ENCODE assay signal across 21 mouse cellular contexts in the genomic region with DNA sequence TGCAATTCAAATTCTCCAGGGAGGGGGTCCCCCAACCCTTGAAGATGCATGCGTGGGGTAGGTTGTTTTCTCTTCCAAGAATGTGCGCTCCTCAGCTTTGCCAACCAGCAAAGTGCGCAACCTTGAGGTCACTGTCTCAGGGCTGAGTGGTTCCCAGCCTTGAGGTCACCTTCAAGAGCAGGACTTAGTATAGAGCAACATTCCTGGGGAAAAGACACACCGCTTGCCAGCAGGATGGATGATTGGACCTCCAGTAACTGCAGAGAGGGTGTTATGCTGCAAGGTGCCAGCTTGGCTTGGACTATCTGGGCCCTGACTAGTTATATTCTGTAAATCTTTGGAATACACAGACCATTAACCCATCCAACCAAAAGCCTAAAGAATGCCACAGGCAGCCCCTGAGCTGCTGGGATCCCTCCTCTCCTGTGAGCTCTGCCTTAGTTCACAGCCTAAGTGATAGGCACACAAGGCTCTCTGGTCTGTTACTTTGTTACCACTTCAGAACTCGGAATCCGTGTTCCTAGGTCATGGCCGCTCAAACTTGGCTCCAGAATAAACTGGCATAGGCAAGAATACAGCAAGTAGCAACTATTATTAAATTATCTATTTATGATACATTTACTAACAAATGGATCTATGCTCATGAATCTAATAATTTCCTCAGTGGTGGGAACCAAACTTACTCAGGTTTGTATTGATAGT.
DNase-seq lines count a peak whose midpoint lies in the region; ATAC-seq and TF ChIP-seq lines count a peak whose summit lies in the region.
"Had no signal": no experiment of that assay in that cellular context is flagged by ENCODE, and none has a peak within 500 bp of the region (broad histone marks: within the 10 kb centered on the region; RNA-seq: fewer than 3 reads in every experiment).

No protein-coding gene starts in this region.

- H3K9me3 ChIP-seq in liver, embryonic 11.5 days (ENCODE audit: control insufficient read depth, low read length), result no peaks in the 10 kb centered on the region
- H3K9me3 ChIP-seq in liver, embryonic 12.5 days (replicated peaks), result no peaks in the 10 kb centered on the region
- H3K9me3 ChIP-seq in midbrain, embryonic 13.5 days, result no peaks in the 10 kb centered on the region
- no peaks in the 10 kb centered on the region for H3K9me3 ChIP-seq in midbrain, embryonic 15.5 days
- H3K9me3 ChIP-seq: embryonic facial prominence, embryonic 10.5 days; hindbrain, embryonic 13.5 days; liver, embryonic 13.5 days; neural tube, embryonic 13.5 days; stomach, embryonic 15.5 days had no signal

- no peak for DNase-seq in cerebellum, adult 2 months
- peak; percentile 18 for DNase-seq in liver, embryonic 11.5 days (ENCODE audit: low spot score)
- DNase-seq in kidney, adult 9 months, result peak; percentile 63
- DNase-seq in kidney, postnatal 25 days, result peak; percentile 41 to 74
- DNase-seq: cerebellum, adult 8-10 months; left cerebral cortex, postnatal 4 days; liver, embryonic 13.5 days; lung, embryonic 14.5 days; right cerebral cortex, postnatal 25 days had no signal

- H3K36me3 ChIP-seq in liver, embryonic 11.5 days (ENCODE audit: control insufficient read depth, insufficient read depth, low read length), result no peaks in the 10 kb centered on the region
- H3K36me3 ChIP-seq in liver, embryonic 12.5 days, result 0 out of 2 replicates have a peak, but pooled peaks cover 6% of the 10 kb centered on the region
- H3K36me3 ChIP-seq in midbrain, embryonic 13.5 days, result 0 out of 2 replicates have a peak, but pooled peaks cover 4% of the 10 kb centered on the region
- no peaks in the 10 kb centered on the region for H3K36me3 ChIP-seq in midbrain, embryonic 15.5 days (replicated peaks)
- H3K36me3 ChIP-seq: hindbrain, embryonic 13.5 days; liver, embryonic 13.5 days; stomach, embryonic 15.5 days had no signal

- peak overlapping the region; percentile 12; the same call in 1 of the 2 replicates for H3K27ac ChIP-seq in cerebellum, adult 2 months (ENCODE audit: insufficient read depth, low read length)
- no peak overlapping the region for H3K27ac ChIP-seq in liver, embryonic 11.5 days (ENCODE audit: low read depth, low read length)
- no peak overlapping the region for H3K27ac ChIP-seq in liver, embryonic 12.5 days
- no peak overlapping the region for H3K27ac ChIP-seq in midbrain, embryonic 13.5 days
- no peak overlapping the region for H3K27ac ChIP-seq in midbrain, embryonic 15.5 days
- H3K27ac ChIP-seq: embryonic facial prominence, embryonic 10.5 days; hindbrain, embryonic 13.5 days; liver, embryonic 13.5 days; macrophage; neural tube, embryonic 13.5 days; stomach, embryonic 15.5 days had no signal

- no peak overlapping the region for H3K4me2 ChIP-seq in liver, embryonic 11.5 days
- H3K4me2 ChIP-seq in liver, embryonic 12.5 days, result no peak overlapping the region
- H3K4me2 ChIP-seq in midbrain, embryonic 13.5 days (replicated peaks), result no peak overlapping the region
- no peak overlapping the region for H3K4me2 ChIP-seq in midbrain, embryonic 15.5 days
- H3K4me2 ChIP-seq: hindbrain, embryonic 13.5 days; liver, embryonic 13.5 days; lung, embryonic 14.5 days; midbrain, embryonic 11.5 days; neural tube, embryonic 13.5 days; stomach, embryonic 15.5 days had no signal

- peaks cover 7% of the 10 kb centered on the region; the same call in 1 of the 2 replicates for H3K4me1 ChIP-seq in cerebellum, adult 2 months (ENCODE audit: control insufficient read depth, insufficient read depth, low read length)
- H3K4me1 ChIP-seq in liver, embryonic 11.5 days (replicated peaks; ENCODE audit: control insufficient read depth, insufficient read depth, low read length), result no peaks in the 10 kb centered on the region
- peaks cover 14% of the 10 kb centered on the region; the same call in 1 of the 2 replicates for H3K4me1 ChIP-seq in liver, embryonic 12.5 days
- H3K4me1 ChIP-seq in midbrain, embryonic 13.5 days (replicated peaks), result peaks cover 28% of the 10 kb centered on the region
- 0 out of 2 replicates have a peak, but pooled peaks cover 2% of the 10 kb centered on the region for H3K4me1 ChIP-seq in midbrain, embryonic 15.5 days

- ATAC-seq in cerebellum, adult (ENCODE audit: insufficient number of reproducible peaks, low FRiP score, low TSS enrichment), result no peak
- no peak for ATAC-seq in liver, embryonic 11.5 days (replicated peaks; ENCODE audit: low FRiP score)
- ATAC-seq in liver, embryonic 12.5 days, result no peak
- ATAC-seq in midbrain, embryonic 13.5 days, result no peak
- no peak for ATAC-seq in midbrain, embryonic 15.5 days (replicated peaks)
- ATAC-seq: CD4-positive, CD25-positive, alpha-beta regulatory T cell, adult 4 months; inflammation-experienced regulatory T-cells, adult 6 months had no signal

- H3K27me3 ChIP-seq in cerebellum, adult 2 months (ENCODE audit: control insufficient read depth, insufficient read depth, low read length), result no peaks in the 10 kb centered on the region
- H3K27me3 ChIP-seq in liver, embryonic 11.5 days (replicated peaks; ENCODE audit: control insufficient read depth, insufficient read depth, low read length), result no peaks in the 10 kb centered on the region
- no peaks in the 10 kb centered on the region for H3K27me3 ChIP-seq in liver, embryonic 12.5 days (replicated peaks)
- H3K27me3 ChIP-seq in midbrain, embryonic 13.5 days, result no peaks in the 10 kb centered on the region
- no peaks in the 10 kb centered on the region for H3K27me3 ChIP-seq in midbrain, embryonic 15.5 days (replicated peaks)
- H3K27me3 ChIP-seq: hindbrain, embryonic 13.5 days; liver, embryonic 13.5 days; neural tube, embryonic 13.5 days; stomach, embryonic 15.5 days had no signal

- H3K4me3 ChIP-seq in cerebellum, adult 2 months (replicated peaks; ENCODE audit: insufficient read depth, low read depth, low read length), result no peak overlapping the region
- H3K4me3 ChIP-seq in liver, embryonic 11.5 days (ENCODE audit: low read depth, low read length), result no peak overlapping the region
- H3K4me3 ChIP-seq in liver, embryonic 12.5 days, result no peak overlapping the region
- no peak overlapping the region for H3K4me3 ChIP-seq in midbrain, embryonic 13.5 days (replicated peaks)
- no peak overlapping the region for H3K4me3 ChIP-seq in midbrain, embryonic 15.5 days
- H3K4me3 ChIP-seq: embryonic facial prominence, embryonic 10.5 days; hindbrain, embryonic 13.5 days; liver, embryonic 13.5 days; neural tube, embryonic 13.5 days; stomach, embryonic 15.5 days had no signal

- no peak overlapping the region for H3K9ac ChIP-seq in liver, embryonic 11.5 days (ENCODE audit: low read depth, low read length)
- H3K9ac ChIP-seq in liver, embryonic 12.5 days, result no peak overlapping the region
- no peak overlapping the region for H3K9ac ChIP-seq in midbrain, embryonic 13.5 days (replicated peaks)
- H3K9ac ChIP-seq in midbrain, embryonic 15.5 days, result no peak overlapping the region
- H3K9ac ChIP-seq: hindbrain, embryonic 13.5 days; liver, embryonic 13.5 days; lung, embryonic 14.5 days; neural tube, embryonic 13.5 days; stomach, embryonic 15.5 days had no signal

- TF ChIP-seq CTCF in cerebellum, adult 2 months (IDR thresholded peaks at IDR 0.05; ENCODE audit: borderline replicate concordance, insufficient read depth, low read depth, low read length), result no peak

- 77% methylated on average over 7 of the region's 7 CpGs for WGBS in cerebellum, adult 2 months
- 93% methylated on average over 7 of the region's 7 CpGs for WGBS in liver, embryonic 11.5 days
- 88% methylated on average over 7 of the region's 7 CpGs for WGBS in liver, embryonic 12.5 days (ENCODE audit: insufficient replicate concordance)
- 90% methylated on average over 7 of the region's 7 CpGs for WGBS in midbrain, embryonic 13.5 days
- WGBS in midbrain, embryonic 15.5 days, result 92% methylated on average over 7 of the region's 7 CpGs

- no peak for TF ChIP-seq POLR2A in cerebellum, adult 2 months (IDR thresholded peaks at IDR 0.05; ENCODE audit: borderline replicate concordance, insufficient read depth, low read length)

Comparison
In these comparisons a context has a peak if more than half of its experiments do, and no peak if none do; other contexts are left out.
1. DNase-seq: peak in liver, embryonic 11.5 days (single experiment), kidney, adult 9 months (single experiment) and kidney, postnatal 25 days (2 of 2); none in cerebellum, adult 2 months (0 of 2).